Mouse (Mus musculus): ENCODE measurements around the gene Olfr1191-ps1.
"Not testable (repeated sequence)": the region's sequence is repeated elsewhere in the genome, so short reads cannot be mapped to it uniquely, and the experiment has no call there.

Gene Olfr1191-ps1

DNA sequence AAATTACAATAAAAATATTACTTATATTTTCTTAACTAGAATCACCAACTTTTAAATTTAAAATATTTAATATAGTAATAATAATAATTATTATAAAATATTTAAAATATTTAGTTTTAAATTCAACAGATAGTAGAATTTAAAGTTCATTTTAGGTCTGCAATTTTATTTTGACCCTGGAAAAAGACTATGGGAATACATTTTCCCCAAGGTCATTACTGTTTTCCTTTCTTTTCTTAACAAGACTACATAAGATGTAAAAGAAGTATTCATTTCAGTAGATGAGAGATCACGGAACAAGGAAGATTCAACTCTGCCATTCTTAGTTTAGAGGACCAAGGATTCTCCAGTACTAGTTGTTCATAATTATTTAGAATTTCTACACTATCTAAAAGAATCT, at the start of gene Olfr1191-ps1:
Gene Olfr1191-ps1, plus strand, starts transcription at position 301 of the 400 bp plus-strand sequence.
- not testable (repeated sequence) for DNase-seq (ENCODE audit: low read depth, low spot score)

DNA sequence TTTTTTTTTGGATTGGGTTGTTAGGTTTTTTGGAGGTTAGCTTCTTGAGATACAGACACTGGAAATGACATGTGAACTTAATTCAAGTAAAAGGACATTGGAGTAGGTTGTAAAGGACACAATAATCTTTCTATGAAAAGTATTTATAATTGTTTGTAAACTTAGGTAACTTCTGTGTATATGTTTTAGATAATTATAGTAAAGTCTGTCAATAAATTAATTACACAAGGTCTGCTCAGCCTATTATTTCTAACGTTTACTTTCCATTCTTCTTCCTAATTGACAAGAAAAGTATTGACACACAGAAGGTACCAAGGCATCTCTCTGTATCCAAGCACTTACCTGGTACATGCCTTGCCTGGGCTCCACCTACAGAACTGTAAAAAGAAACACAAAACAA, 7.9 kb downstream of the Olfr1191-ps1 start, which contains the start of gene Olfr1192-ps1:
Gene Olfr1192-ps1, plus strand, starts transcription at position 301 of the 400 bp plus-strand sequence.
- no peak for DNase-seq (ENCODE audit: low read depth, low spot score)

DNA sequence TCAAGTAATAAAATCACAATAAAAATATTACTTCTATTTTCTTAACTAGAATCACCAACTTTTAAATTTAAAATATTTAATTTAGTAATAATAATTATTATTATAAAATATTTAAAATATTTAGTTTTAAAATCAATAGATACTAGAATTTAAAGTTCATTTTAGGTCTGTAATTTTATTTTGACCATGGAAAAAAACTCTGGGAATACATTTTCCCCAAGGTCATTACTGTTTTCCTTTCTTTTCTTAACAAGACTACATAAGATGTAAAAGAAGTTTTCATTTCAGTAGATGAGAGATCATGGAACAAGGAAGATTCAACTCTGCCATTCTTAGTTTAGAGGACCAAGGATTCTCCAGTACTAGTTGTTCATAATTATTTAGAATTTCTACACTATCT, 35.0 kb downstream of the Olfr1191-ps1 start, which contains the start of gene Olfr1193:
Gene Olfr1193, plus strand, starts transcription at position 301 of the 400 bp plus-strand sequence.
- not testable (repeated sequence) for DNase-seq (ENCODE audit: low read depth, low spot score)

DNA sequence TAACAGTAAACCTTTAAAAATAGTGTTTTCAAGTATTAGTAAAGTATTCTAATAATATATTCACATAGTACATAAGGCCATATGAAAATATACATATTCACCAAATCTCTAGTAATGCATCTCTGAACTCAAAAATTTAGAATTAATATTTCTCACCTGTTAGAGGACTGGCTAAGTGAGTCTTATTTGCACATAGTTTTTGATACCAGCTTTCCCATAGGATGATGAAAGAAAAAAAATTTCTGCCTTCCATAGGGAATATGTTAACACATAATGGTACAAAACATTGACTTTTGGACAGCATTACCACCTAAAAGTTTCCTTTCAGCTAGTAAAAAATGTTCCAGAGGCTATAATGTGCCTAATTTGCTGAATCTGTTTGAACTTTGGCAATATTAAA, 48.7 kb downstream of the Olfr1191-ps1 start, which contains the start of gene Olfr1195:
Gene Olfr1195, minus strand, starts transcription at position 101 of the 400 bp plus-strand sequence.
- no peak for DNase-seq (ENCODE audit: low read depth, low spot score)

Data from 3T3-L1 (cell line).